Mouse (Mus musculus): ENCODE data around the gene Sgpp2.
A peak's percentile ranks its signal among the peaks of the same experiment; 100 is the strongest.

The Sgpp2 gene

GRCm38 (mm10) chr1:78452544-78452943, 142.4 kb downstream of the Sgpp2 start:
- DNase-seq, result no peak

DNA sequence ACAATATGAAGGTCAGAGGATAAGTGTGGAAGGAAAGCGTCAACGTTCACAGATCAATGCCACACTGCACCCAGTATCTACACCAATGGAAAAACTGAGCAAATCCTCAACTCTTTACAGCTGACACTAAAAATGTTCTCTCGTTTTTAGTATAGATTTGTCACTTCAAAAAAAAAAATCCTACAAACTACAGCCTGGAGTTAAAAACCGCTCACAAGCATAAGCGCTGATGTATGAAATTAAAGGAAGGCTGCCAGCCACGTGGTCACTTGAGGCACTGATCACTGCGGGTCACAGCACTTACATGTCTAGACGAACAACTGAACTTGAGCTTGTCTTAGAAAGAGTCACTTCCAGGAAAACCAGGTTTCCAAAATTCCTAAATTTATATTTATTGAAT, 143.7 kb downstream of the Sgpp2 start:
- DNase-seq, result peak; percentile 13

DNA sequence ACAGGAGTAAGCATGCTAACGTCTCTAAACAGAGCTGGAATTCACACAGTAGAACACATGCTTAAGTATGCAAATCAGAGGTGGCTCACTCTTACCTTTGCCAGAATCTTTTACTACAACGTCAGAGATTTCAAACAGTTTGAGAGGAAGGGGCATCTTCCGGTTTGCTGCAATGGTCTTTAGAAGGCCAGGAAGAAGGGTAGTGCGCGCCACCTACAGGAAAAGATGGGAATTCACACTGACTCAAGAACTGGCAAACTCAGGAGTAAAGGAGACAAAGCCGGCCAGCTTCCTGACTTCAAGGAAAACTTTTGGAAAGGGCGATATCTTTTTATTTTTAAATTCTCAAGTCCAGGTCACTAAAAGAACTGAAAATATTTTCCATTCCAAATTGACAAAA, 144.5 kb downstream of the Sgpp2 start:
- peak; percentile 45 for DNase-seq
